Mouse (Mus musculus) T-helper 17 cell (primary cell): ENCODE measurements around the gene Platr17.

Experiments
- in situ Hi-C, 2 experiments: fragments of 300-600 bp; cut with MboI, MseI; formaldehyde crosslinking; loops; 1 replicate in 1 of 2; 2 replicates in 1 of 2; pipeline ENCODE4 v1.15.1; 2025; ENCODE audit warnings: high pct_unique_total_duplicates in 2 of 2

Platr17 gene

GRCm38 (mm10) chr17:33918293-33919203 is 13.6 kb downstream of the Platr17 start:
- in situ Hi-C loops, result loop anchor here in 1 of 2 experiments (10.0 to 25.0 kb wide), 2 partner anchors 276 to 919 kb away; partner anchors contain the start of genes Dxo, Psmb8 and Stk19

GRCm38 (mm10) chr17:33919351-33920281 is 14.7 kb downstream of the Platr17 start:
- in situ Hi-C loops, result loop anchor here in 1 of 2 experiments (10.0 to 25.0 kb wide), 2 partner anchors 275 to 918 kb away; partner anchors contain the start of genes Dxo, Psmb8 and Stk19

- in situ Hi-C loops, result loop anchor here in 1 of 2 experiments (25.0 kb wide), 1 partner anchor 917 kb away; the partner anchor contains the start of genes Dxo and Stk19
Measured at GRCm38 (mm10) chr17:33920282-33921097, 15.6 kb downstream of the Platr17 start.

GRCm38 (mm10) chr17:33921361-33921760 is 16.4 kb downstream of the Platr17 start:
- in situ Hi-C loops, result loop anchor here in 1 of 2 experiments (25.0 kb wide), 1 partner anchor 916 kb away; the partner anchor contains the start of genes Dxo and Stk19

GRCm38 (mm10) chr17:33924577-33925283 is 19.8 kb downstream of the Platr17 start:
- in situ Hi-C loops, result loop anchor here in 1 of 2 experiments (25.0 kb wide), 1 partner anchor 913 kb away; the partner anchor contains the start of genes Dxo and Stk19

- in situ Hi-C loops, result no loop called here
Measured at GRCm38 (mm10) chr17:33925406-33926116, 20.6 kb downstream of the Platr17 start.

GRCm38 (mm10) chr17:33926207-33926932 is 21.4 kb downstream of the Platr17 start:
- in situ Hi-C loops, result no loop called here

GRCm38 (mm10) chr17:33928251-33928947 is 23.5 kb downstream of the Platr17 start:
- in situ Hi-C loops, result no loop called here

GRCm38 (mm10) chr17:33929371-33930279 is 24.7 kb downstream of the Platr17 start, which contains the start of gene Rgl2:
Gene Rgl2 (plus strand): TSS chr17:33929543.
- in situ Hi-C loops, result no loop called here

- in situ Hi-C loops, result no loop called here
Measured at GRCm38 (mm10) chr17:33930280-33931158, 25.6 kb downstream of the Platr17 start.

GRCm38 (mm10) chr17:33931159-33931866 is 26.4 kb downstream of the Platr17 start:
- in situ Hi-C loops, result no loop called here

- in situ Hi-C loops, result no loop called here
Measured at GRCm38 (mm10) chr17:33931947-33932346, 27.0 kb downstream of the Platr17 start.

GRCm38 (mm10) chr17:33932448-33932847 is 27.5 kb downstream of the Platr17 start:
- in situ Hi-C loops, result no loop called here

- in situ Hi-C loops, result no loop called here
Measured at GRCm38 (mm10) chr17:33932970-33933369, 28.0 kb downstream of the Platr17 start.

- in situ Hi-C loops, result no loop called here
Measured at GRCm38 (mm10) chr17:33935422-33936055, 30.6 kb downstream of the Platr17 start.
